Mouse (Mus musculus) spleen, postnatal 4 days (tissue): ENCODE measurements around the gene Dock10.

Experiments
- DNase-seq, 2 experiments: peaks; one replicate each; pipeline ENCODE4 v3.0.0; 2022; ENCODE audit warnings: low spot score in 2 of 2

Gene Dock10

GRCm38 (mm10) chr1:80728183-80728582, 30.1 kb downstream of the Dock10 start:
- no peak for DNase-seq

- DNase-seq: no peak
Measured at GRCm38 (mm10) chr1:80727403-80727802, 30.9 kb downstream of the Dock10 start.

DNA sequence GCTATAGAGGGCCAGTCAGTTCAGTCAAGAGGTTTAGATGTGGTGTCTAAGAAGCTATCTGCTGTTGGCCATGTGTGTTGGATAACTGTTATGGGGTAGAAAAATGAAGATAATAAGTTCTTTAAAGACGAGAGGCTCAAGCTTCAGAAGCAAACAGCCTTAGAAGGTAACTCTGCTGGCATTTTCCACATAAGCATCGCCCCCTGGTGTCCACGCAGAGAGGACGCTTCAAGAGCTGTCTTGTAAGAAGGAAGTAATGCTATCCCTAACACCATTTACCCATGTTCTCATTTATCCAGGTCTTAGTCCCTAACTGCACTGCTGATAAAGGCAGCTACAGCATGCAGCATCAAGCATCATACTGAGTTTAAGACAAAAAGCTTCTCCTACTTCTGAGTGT, 35.7 kb downstream of the Dock10 start:
- DNase-seq: peak; percentile 59 to 77

- no peak for DNase-seq
Measured at GRCm38 (mm10) chr1:80722001-80722400, 36.3 kb downstream of the Dock10 start.

GRCm38 (mm10) chr1:80721181-80721580, 37.1 kb downstream of the Dock10 start:
- no peak for DNase-seq

DNA sequence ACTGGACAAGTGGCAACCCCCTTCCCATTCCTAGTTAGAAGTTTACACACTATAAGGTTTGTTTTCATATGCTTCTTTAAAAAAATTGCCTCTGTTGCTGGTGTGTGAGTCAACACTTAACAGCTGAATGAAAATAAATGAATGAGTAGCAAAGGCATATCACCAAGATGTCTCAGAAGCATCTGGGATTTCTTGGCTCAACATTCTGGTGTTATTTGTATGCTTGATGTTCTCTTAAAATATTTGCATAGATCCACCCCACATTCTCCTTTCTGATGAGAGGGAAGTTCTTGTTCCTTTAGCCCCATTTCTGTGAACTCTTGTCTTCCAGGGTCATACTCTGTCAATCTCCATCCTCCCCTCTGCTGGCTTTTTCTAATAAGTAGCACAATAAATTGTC, 38.2 kb downstream of the Dock10 start:
- DNase-seq: no peak

DNA sequence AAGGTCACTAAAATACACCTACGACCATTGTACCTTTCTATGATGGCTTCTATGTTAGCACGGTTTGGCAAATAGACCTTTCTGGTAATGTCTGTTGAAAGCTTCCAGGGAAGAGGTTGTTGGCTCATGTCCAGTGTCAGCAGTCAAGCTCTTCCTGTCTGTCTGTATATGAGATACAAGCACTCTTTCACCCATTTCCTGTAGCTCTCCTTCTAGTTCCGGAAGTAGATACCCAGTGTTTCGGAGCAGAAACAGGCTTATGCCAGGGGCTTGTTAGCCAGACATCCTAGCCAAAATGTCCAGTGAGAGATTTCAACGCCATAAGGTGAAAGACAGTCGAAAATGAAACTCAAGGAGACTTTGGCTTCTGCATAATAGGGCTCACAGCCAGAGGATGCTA, 38.9 kb downstream of the Dock10 start:
- no peak for DNase-seq

DNA sequence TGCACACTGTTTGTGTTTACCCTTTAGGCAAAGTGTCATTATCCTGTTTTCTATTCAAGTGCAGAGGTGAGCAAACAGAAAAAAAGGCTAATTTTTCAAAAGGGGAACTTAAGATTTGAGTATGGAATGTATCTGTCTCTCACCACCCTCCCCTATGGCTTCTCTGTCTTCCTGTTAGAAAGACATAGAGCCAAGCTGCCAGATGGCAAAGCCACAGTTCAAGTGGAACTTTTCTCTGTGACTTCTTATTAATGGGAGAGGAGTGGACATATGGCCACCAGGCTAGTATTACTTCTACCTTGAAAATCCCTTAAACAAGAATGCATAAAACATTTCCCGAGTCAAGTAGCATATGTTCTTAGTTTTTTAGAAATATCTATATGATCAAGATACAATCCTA, 39.7 kb downstream of the Dock10 start:
- no peak for DNase-seq

DNA sequence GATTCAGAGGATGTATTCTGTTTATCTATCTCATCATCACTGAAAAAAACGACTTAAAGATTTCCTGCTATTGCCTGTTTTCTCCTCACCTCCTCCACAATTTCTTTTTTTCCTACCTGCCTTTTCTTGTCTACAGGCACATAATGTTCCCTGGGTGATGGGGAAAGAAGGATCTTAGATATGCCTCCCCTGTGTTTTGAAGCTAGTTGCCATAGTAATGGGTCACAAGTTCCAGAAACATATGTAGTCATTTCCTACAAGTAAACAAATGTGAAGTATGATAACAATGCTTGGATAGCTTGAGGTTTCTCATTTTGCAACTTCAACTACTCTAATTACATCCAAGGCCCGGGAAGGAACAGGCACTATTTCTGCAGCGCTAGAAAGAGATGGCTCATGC, 42.4 kb downstream of the Dock10 start:
- no peak for DNase-seq

- no peak for DNase-seq
Measured at GRCm38 (mm10) chr1:80713920-80714319, 44.4 kb downstream of the Dock10 start.

- no peak for DNase-seq
Measured at GRCm38 (mm10) chr1:80710607-80711261, 47.6 kb downstream of the Dock10 start.

GRCm38 (mm10) chr1:80710097-80710541, 48.2 kb downstream of the Dock10 start:
- no peak for DNase-seq

DNA sequence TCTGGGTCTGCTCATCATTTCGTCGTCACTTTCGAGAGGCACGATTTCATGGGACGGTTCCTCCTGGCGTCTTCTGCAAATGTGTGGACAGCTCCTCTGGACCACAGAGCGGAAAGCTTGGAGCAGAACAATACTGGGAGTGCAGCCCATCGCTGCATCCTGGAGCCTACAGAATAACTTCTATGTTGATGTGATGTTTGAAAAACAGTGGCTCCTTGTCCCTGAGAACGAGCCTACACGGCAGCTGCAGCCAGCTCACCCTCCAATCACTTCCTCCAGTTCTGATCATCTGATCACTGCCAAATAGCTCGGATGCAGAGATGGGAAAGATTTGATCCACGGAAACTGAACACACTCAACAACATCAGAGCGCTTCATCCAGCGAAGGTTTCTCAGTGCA, 49.0 kb downstream of the Dock10 start:
- DNase-seq: no peak

DNA sequence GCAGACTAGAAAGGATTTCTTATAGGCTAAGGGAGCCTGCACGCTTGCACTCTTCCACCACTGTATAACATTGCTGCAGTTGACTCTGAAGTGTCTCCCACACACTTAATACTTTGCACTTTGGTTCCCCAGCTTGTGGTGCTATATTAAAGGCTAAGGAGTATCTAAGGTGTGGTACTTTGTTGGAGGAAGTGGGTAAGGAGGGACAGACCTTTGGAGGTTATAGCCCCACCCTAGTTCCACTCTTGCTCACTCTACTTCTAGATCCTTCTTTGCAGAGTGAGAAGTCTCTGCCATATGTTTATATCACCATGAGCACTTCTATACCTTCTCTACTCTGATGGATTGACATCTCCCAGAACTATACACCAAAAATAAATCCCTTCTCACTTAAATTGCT, 55.0 kb downstream of the Dock10 start:
- no peak for DNase-seq

GRCm38 (mm10) chr1:80676004-80676673, 82.2 kb downstream of the Dock10 start:
- DNase-seq: no peak

DNA sequence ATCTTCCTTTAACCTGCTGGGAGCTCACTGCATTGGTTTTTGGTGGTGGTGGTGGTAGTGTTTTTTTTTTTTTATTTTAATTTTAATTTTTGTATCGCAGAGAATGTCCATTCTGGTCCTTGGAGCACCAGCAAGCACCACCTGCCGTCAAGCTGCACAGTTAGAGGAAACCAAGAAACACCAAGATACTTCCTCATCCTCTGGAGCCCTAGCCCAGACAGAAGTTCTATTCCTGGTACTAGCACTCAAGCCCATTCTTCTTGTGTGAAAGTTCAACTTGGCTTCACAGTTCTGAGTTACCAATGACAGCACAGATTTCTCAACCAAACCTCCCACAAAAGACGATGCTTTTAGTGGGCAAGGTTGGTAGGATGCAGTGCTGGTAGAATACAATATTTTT, 86.6 kb downstream of the Dock10 start:
- DNase-seq: no peak

DNA sequence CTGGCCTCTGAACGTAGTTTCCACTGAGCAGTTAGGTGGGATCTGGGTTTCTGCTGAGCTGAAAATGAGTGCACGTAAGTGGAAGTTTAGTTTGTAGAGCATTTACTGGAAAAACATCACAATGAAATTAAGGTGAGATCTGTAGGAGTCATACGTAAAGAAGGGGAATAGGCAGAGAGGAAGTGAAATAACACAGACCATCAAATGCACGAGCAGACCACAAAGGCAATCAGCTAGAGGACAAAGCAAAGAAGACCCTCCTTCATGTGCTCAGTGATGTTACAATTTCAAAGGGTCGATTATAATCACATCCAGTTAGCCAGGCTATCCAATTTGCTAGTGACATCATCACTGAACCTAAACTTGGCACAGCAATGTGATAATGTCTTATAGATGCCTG, 87.3 kb downstream of the Dock10 start:
- no peak for DNase-seq

GRCm38 (mm10) chr1:80670387-80670786, 87.9 kb downstream of the Dock10 start:
- no peak for DNase-seq

DNA sequence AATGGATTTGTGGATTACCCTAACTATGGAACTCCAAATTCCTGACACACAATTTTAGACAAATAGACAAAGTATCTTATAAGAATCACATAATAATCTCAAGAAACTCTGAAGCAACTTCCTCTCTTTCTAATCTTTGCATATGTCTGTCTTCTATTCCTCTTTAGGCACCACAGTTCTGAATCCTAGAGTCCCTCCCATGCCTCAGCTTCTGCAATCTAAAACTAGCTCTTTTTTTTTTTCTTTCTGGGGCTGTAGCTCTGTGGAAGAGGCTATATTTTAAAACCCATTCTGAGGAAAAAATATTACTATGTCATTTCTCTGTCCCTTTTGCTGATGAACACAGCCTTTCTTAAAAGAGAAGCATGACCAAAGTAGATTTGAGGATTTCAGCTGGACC, 92.6 kb downstream of the Dock10 start:
- no peak for DNase-seq

DNA sequence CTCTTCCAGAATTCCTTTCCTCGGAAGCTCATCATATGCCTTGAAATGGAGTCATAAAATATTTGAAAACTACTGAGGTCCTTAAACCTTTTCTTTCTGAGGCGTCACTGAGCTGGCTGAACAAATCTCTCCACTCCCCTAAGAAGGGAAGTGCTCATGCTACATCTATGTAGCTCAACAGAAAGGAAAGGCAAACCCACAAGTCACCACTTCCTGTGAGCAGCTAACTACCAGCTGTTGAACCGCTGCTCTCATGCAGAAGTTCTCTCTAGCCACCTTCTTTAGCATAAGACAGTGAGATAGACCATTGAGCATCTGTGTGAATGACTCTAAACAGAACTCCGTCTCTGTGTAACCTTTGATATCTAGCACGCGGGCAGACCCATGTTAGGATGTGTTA, 93.2 kb downstream of the Dock10 start:
- peak; percentile 31 to 63 for DNase-seq

GRCm38 (mm10) chr1:80661506-80662402, 96.6 kb downstream of the Dock10 start:
- DNase-seq: no peak

GRCm38 (mm10) chr1:80659465-80660245, 98.7 kb downstream of the Dock10 start:
- no peak for DNase-seq
